Mouse (Mus musculus): ENCODE measurements around the gene Ube2n. TPM values are rescaled to one million over a fixed set of nuclear protein-coding genes. Genes with fewer than 3 reads are reported as not detected.

Ube2n gene
- polyA plus RNA-seq (2014; fragmentation: Nextera tagmentation; extraction: Ambion mirVana), result 403 and 409 TPM in 2 replicates

DNA sequence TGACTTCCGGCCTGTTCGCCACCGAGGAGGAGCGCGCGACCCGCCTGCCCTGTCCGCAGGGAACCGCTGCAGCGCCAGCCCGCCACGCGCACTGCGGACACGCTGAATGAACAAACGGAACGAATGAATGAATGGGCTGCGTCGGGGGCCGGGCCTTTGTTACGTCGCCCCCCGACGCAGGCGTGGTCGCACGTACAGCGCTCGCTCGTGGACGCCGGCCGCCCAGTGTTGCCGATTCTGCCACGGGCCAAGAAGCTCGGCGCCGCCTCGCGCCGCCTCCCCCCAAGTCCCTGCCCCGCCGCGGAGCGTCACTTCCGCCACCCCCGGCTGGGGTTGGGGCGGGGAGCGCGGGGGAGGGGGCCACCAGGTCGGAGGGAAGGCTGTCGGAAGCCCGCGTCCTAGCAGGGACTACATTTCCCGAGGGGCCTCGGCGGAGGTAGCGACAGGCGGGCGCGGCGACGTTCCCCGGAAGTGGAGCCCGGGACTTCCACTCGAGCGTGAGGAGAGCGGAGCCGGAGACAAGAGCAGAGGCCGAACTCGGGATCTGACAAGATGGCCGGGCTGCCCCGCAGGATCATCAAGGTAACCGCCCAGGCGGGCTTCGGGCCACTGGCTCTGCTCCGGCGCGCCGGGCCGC lies at the start of gene Ube2n:
TSS of gene Ube2n (plus strand) at position 490 of the 637 bp plus-strand sequence.
- H3K27ac ChIP-seq (ENCODE audit: low read depth, low read length), result peak within 1 kb of the TSS; percentile 98
- peak within 1 kb of the TSS; percentile 97 for H3K4me3 ChIP-seq (ENCODE audit: low read length)
- peak; percentile 97 for ATAC-seq (ENCODE audit: low FRiP score, low TSS enrichment)
- under 1% methylated on average over 70 of the region's 81 CpGs for WGBS
- no peaks in the 10 kb centered on the region; the same call in 1 of the 2 replicates for H3K4me1 ChIP-seq (ENCODE audit: control insufficient read depth, insufficient read depth, low read length)
- H3K27me3 ChIP-seq (ENCODE audit: control insufficient read depth, insufficient read depth, low read length), result no peaks in the 10 kb centered on the region
- no peaks in the 10 kb centered on the region for H3K36me3 ChIP-seq (ENCODE audit: control insufficient read depth, insufficient read depth, low read length)
- peak within 1 kb of the TSS; percentile 99 for H3K9ac ChIP-seq (ENCODE audit: low read depth, low read length)
- peak within 1 kb of the TSS; percentile 63 for H3K4me2 ChIP-seq (replicated peaks; ENCODE audit: low read depth, low read length)
- H3K9me3 ChIP-seq (ENCODE audit: control insufficient read depth, low read length), result no peaks in the 10 kb centered on the region

- no peak overlapping the region for H3K9ac ChIP-seq (ENCODE audit: low read depth, low read length)
- no peak for ATAC-seq (ENCODE audit: low FRiP score, low TSS enrichment)
- no peaks in the 10 kb centered on the region for H3K36me3 ChIP-seq (ENCODE audit: control insufficient read depth, insufficient read depth, low read length)
- H3K4me3 ChIP-seq (ENCODE audit: low read length), result no peak overlapping the region
- no peak overlapping the region for H3K27ac ChIP-seq (ENCODE audit: low read depth, low read length)
- no peaks in the 10 kb centered on the region for H3K9me3 ChIP-seq (ENCODE audit: control insufficient read depth, low read length)
- WGBS, result 25% methylated on average over 4 of the region's 4 CpGs
- no peaks in the 10 kb centered on the region for H3K4me1 ChIP-seq (ENCODE audit: control insufficient read depth, insufficient read depth, low read length)
- H3K27me3 ChIP-seq (ENCODE audit: control insufficient read depth, insufficient read depth, low read length), result no peaks in the 10 kb centered on the region
- no peak overlapping the region for H3K4me2 ChIP-seq (replicated peaks; ENCODE audit: low read depth, low read length)
Observed at GRCm38 (mm10) chr10:95465485-95465896, 49.5 kb upstream of the Ube2n start.

DNA sequence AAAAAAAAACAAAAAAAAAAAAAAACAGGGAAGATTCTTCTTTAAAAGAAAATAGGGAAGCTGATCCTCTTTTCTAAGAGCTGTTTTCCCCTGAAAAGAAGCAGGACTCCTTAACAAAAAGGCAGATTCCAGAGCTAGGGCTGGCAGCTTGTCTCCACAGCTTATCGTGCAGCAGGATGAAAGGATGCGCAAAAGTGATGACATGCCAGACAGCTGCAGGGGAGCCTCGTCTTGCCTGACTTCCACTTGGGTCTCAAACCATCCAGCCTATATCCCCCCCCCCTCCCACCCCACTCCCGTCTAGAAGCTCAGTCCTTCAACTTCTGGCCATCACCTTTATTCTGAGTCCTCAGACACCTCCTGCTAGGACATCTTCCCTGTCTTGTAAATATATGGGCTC lies 46.1 kb upstream of the Ube2n start:
- H3K36me3 ChIP-seq (ENCODE audit: control insufficient read depth, insufficient read depth, low read length), result no peaks in the 10 kb centered on the region
- H3K4me3 ChIP-seq (ENCODE audit: low read length), result no peak overlapping the region
- 59% methylated on average over 4 of the region's 4 CpGs for WGBS
- no peak overlapping the region for H3K9ac ChIP-seq (ENCODE audit: low read depth, low read length)
- no peak overlapping the region for H3K27ac ChIP-seq (ENCODE audit: low read depth, low read length)
- H3K27me3 ChIP-seq (ENCODE audit: control insufficient read depth, insufficient read depth, low read length), result no peaks in the 10 kb centered on the region
- no peak for ATAC-seq (ENCODE audit: low FRiP score, low TSS enrichment)
- H3K4me1 ChIP-seq (ENCODE audit: control insufficient read depth, insufficient read depth, low read length), result no peaks in the 10 kb centered on the region
- H3K4me2 ChIP-seq (replicated peaks; ENCODE audit: low read depth, low read length), result no peak overlapping the region
- H3K9me3 ChIP-seq (ENCODE audit: control insufficient read depth, low read length), result no peaks in the 10 kb centered on the region

- no peak overlapping the region for H3K4me3 ChIP-seq (ENCODE audit: low read length)
Observed at GRCm38 (mm10) chr10:95471186-95471585, 43.8 kb upstream of the Ube2n start.

GRCm38 (mm10) chr10:95471889-95472547 lies 42.9 kb upstream of the Ube2n start:
- no peaks in the 10 kb centered on the region for H3K27me3 ChIP-seq (ENCODE audit: control insufficient read depth, insufficient read depth, low read length)
- no peak overlapping the region for H3K9ac ChIP-seq (ENCODE audit: low read depth, low read length)
- H3K9me3 ChIP-seq (ENCODE audit: control insufficient read depth, low read length), result no peaks in the 10 kb centered on the region
- H3K4me1 ChIP-seq (ENCODE audit: control insufficient read depth, insufficient read depth, low read length), result no peaks in the 10 kb centered on the region
- 90% methylated on average over 11 of the region's 11 CpGs for WGBS
- ATAC-seq (ENCODE audit: low FRiP score, low TSS enrichment), result no peak
- no peaks in the 10 kb centered on the region for H3K36me3 ChIP-seq (ENCODE audit: control insufficient read depth, insufficient read depth, low read length)
- no peak overlapping the region for H3K4me2 ChIP-seq (replicated peaks; ENCODE audit: low read depth, low read length)
- no peak overlapping the region for H3K27ac ChIP-seq (ENCODE audit: low read depth, low read length)
- H3K4me3 ChIP-seq (ENCODE audit: low read length), result no peak overlapping the region

More at GRCm38 (mm10) chr10:95471186-95471585, 43.8 kb upstream of the Ube2n start:
- ATAC-seq (ENCODE audit: low FRiP score, low TSS enrichment), result no peak
- Histone ChIP-seq H3K9ac (ENCODE audit: low read depth, low read length) (no peak overlapping the region), H3K4me1 (ENCODE audit: control insufficient read depth, insufficient read depth, low read length) (no peaks in the 10 kb centered on the region), H3K27ac (ENCODE audit: low read depth, low read length) (no peak overlapping the region), H3K9me3 (ENCODE audit: control insufficient read depth, low read length) (no peaks in the 10 kb centered on the region), H3K27me3 (ENCODE audit: control insufficient read depth, insufficient read depth, low read length) (no peaks in the 10 kb centered on the region), H3K36me3 (ENCODE audit: control insufficient read depth, insufficient read depth, low read length) (no peaks in the 10 kb centered on the region), H3K4me2 (replicated peaks; ENCODE audit: low read depth, low read length) (no peak overlapping the region)
- WGBS, result 75% methylated on average over 3 of the region's 3 CpGs

- ATAC-seq (ENCODE audit: low FRiP score, low TSS enrichment), result no peak
- Histone ChIP-seq H3K27ac (ENCODE audit: low read depth, low read length) (no peak overlapping the region), H3K27me3 (ENCODE audit: control insufficient read depth, insufficient read depth, low read length) (no peaks in the 10 kb centered on the region), H3K4me3 (ENCODE audit: low read length) (no peak overlapping the region), H3K9ac (ENCODE audit: low read depth, low read length) (no peak overlapping the region), H3K9me3 (ENCODE audit: control insufficient read depth, low read length) (no peaks in the 10 kb centered on the region), H3K36me3 (ENCODE audit: control insufficient read depth, insufficient read depth, low read length) (peaks cover 9% of the 10 kb centered on the region; the same call in 1 of the 2 replicates), H3K4me1 (ENCODE audit: control insufficient read depth, insufficient read depth, low read length) (no peaks in the 10 kb centered on the region), H3K4me2 (replicated peaks; ENCODE audit: low read depth, low read length) (no peak overlapping the region)
- WGBS, result 15% methylated on average over 10 of the region's 10 CpGs
Observed at GRCm38 (mm10) chr10:95475923-95476322, 39.0 kb upstream of the Ube2n start.

DNA sequence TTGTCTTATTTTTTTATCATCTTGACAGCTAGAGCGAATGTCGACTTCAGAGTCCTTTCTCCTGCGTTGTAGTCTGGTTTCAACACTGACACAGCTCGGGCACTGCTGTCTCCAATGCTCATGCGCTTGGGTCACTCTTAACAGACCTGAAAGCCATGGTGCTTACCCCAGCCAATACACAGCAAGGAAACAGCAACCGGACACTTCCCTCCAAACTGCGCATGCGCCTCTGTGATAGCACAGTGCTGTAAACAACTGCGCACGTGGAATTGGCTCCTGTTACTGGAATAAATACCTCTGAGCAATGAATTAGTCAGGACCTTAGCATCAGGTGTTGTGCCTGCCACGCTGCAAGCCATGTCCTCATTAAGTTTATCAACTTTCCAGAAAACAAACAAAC lies 37.4 kb upstream of the Ube2n start:
- no peak for ATAC-seq (ENCODE audit: low FRiP score, low TSS enrichment)
- H3K4me3 ChIP-seq (ENCODE audit: low read length), result no peak overlapping the region
- H3K36me3 ChIP-seq (ENCODE audit: control insufficient read depth, insufficient read depth, low read length), result peaks cover 18% of the 10 kb centered on the region

DNA sequence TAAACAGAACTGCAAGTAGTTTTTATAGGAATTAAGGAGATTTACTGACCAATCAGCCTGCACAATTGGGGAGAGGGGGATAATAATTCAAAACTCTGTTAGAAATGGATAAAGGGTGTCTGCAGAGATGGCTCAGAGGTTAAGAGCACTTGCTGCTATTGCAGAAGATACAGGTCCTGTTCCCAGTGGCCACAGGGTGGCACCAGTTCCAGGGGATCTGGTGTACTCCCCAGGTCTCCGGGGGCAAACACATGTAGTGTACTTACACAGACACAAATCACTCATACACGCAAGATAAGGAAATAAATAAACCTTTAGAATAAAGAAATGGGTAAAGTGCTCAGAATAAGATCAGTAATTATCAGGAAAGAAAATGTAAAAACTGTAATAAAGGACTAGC lies 25.3 kb upstream of the Ube2n start:
- whole genome bisulfite sequencing, result 80% methylated on average over 2 of the region's 2 CpGs
- Histone ChIP-seq H3K4me1 (ENCODE audit: control insufficient read depth, insufficient read depth, low read length) (no peaks in the 10 kb centered on the region), H3K27me3 (ENCODE audit: control insufficient read depth, insufficient read depth, low read length) (no peaks in the 10 kb centered on the region), H3K4me3 (ENCODE audit: low read length) (no peak overlapping the region), H3K36me3 (ENCODE audit: control insufficient read depth, insufficient read depth, low read length) (peaks cover 91% of the 10 kb centered on the region), H3K9ac (ENCODE audit: low read depth, low read length) (no peak overlapping the region), H3K27ac (ENCODE audit: low read depth, low read length) (no peak overlapping the region), H3K4me2 (replicated peaks; ENCODE audit: low read depth, low read length) (no peak overlapping the region), H3K9me3 (ENCODE audit: control insufficient read depth, low read length) (no peaks in the 10 kb centered on the region)
- ATAC-seq (ENCODE audit: low FRiP score, low TSS enrichment), result no peak

More for the DNA sequence above, 37.4 kb upstream of the Ube2n start:
- H3K4me1 ChIP-seq (ENCODE audit: control insufficient read depth, insufficient read depth, low read length), result no peaks in the 10 kb centered on the region
- no peaks in the 10 kb centered on the region for H3K27me3 ChIP-seq (ENCODE audit: control insufficient read depth, insufficient read depth, low read length)
- H3K4me2 ChIP-seq (replicated peaks; ENCODE audit: low read depth, low read length), result no peak overlapping the region
- WGBS, result 87% methylated on average over 11 of the region's 11 CpGs
- H3K27ac ChIP-seq (ENCODE audit: low read depth, low read length), result no peak overlapping the region
- H3K9me3 ChIP-seq (ENCODE audit: control insufficient read depth, low read length), result no peaks in the 10 kb centered on the region
- no peak overlapping the region for H3K9ac ChIP-seq (ENCODE audit: low read depth, low read length)

DNA sequence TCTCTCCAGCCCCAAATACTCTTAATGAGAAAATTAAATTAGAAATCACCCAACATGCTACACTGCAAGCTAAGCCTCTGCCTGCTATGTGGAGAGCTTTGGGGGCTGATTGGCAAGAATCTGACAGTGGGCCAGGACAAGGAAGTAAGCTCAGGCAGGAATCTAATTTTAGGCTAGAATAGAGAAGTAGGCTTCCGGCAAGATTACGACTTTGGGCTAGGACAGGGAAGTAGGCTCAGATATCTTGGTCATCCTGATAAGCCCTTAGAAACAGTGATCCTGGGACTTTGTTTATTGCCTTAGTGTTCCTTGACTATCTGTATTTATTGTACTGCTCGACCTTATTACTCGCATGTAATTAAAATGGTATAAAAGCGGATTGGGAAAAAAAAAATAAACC lies 20.7 kb upstream of the Ube2n start:
- peaks cover 61% of the 10 kb centered on the region for H3K36me3 ChIP-seq (ENCODE audit: control insufficient read depth, insufficient read depth, low read length)
- 89% methylated on average over 5 of the region's 5 CpGs for WGBS

More for the DNA sequence above, 20.7 kb upstream of the Ube2n start:
- no peak overlapping the region for H3K9ac ChIP-seq (ENCODE audit: low read depth, low read length)
- H3K4me2 ChIP-seq (replicated peaks; ENCODE audit: low read depth, low read length), result no peak overlapping the region
- no peak for ATAC-seq (ENCODE audit: low FRiP score, low TSS enrichment)
- H3K4me1 ChIP-seq (ENCODE audit: control insufficient read depth, insufficient read depth, low read length), result no peaks in the 10 kb centered on the region
- no peak overlapping the region for H3K4me3 ChIP-seq (ENCODE audit: low read length)
- no peak overlapping the region for H3K27ac ChIP-seq (ENCODE audit: low read depth, low read length)
- no peaks in the 10 kb centered on the region for H3K27me3 ChIP-seq (ENCODE audit: control insufficient read depth, insufficient read depth, low read length)
- no peaks in the 10 kb centered on the region for H3K9me3 ChIP-seq (ENCODE audit: control insufficient read depth, low read length)
